Mouse (Mus musculus) forebrain, embryonic 12.5 days (tissue): ENCODE measurements around the gene 4933411K16Rik. TPM values are rescaled to one million over a fixed set of nuclear protein-coding genes. Genes with fewer than 3 reads are reported as not detected.

Experiments
- ATAC-seq: fragments of 200-750 bp; cut with Nextera tagmentation; 2 replicates; pipeline ENCODE4 v1.8.0; 2017; ENCODE audit warnings: moderate TSS enrichment; ENCODE audit not compliant: low FRiP score
- H3K27ac ChIP-seq: fragments of 300-500 bp; sonication (generic); 2 replicates; pipeline ENCODE4 v1.5.1; 2016; ENCODE audit warnings: mild to moderate bottlenecking
- H3K27me3 ChIP-seq: fragments of 300-500 bp; sonication (generic); 2 replicates; pipeline ENCODE4 v1.6.1; 2016; ENCODE audit warnings: mild to moderate bottlenecking
- H3K36me3 ChIP-seq: fragments of 300-500 bp; sonication (generic); replicated peaks from 2 replicates; pipeline ENCODE4 v1.6.1; 2016; ENCODE audit warnings: mild to moderate bottlenecking
- H3K4me1 ChIP-seq: fragments of 300-500 bp; sonication (generic); 2 replicates; pipeline ENCODE4 v1.6.1; 2016
- H3K4me2 ChIP-seq: fragments of 300-500 bp; sonication (generic); 2 replicates; pipeline ENCODE4 v1.6.1; 2016; ENCODE audit warnings: mild to moderate bottlenecking, moderate library complexity
- H3K4me3 ChIP-seq: fragments of 300-500 bp; sonication (generic); replicated peaks from 2 replicates; pipeline ENCODE4 v1.5.1; 2016; ENCODE audit warnings: mild to moderate bottlenecking
- H3K9ac ChIP-seq: fragments of 300-500 bp; sonication (generic); 2 replicates; pipeline ENCODE4 v1.6.1; 2016; ENCODE audit warnings: mild to moderate bottlenecking
- H3K9me3 ChIP-seq: fragments of 300-500 bp; sonication (generic); 2 replicates; pipeline ENCODE4 v1.6.1; 2016
- WGBS: fragments of 180-500 bp; shearing (Covaris S2); methylation state at CpG from one replicate; pipeline ENCODE4 v1.1.7; 2016; 5-methylcytosine and 5-hydroxymethylcytosine counted together
- polyA plus RNA-seq: library from polyadenylated mRNA; unstranded; fragments of >200 nt; fragmentation: Nextera tagmentation; extraction: Ambion mirVana; gene quantifications from 2 replicates; pipeline ENCODE4 v1.2.1, GENCODE M21; 2016

4933411K16Rik gene
- polyA plus RNA-seq, result 0.14 TPM in 2 replicates

GRCm38 (mm10) chr19:42051948-42052347 is at the start of gene 4933411K16Rik:
Gene 4933411K16Rik (plus strand): TSS chr19:42052248.
- Histone ChIP-seq H3K27me3 (no peaks in the 10 kb centered on the region), H3K27ac (no peak within 1 kb of the TSS)

GRCm38 (mm10) chr19:42004258-42004657 is 47.8 kb upstream of the 4933411K16Rik start:
- Histone ChIP-seq H3K4me2 (no peak overlapping the region), H3K9me3 (no peaks in the 10 kb centered on the region), H3K36me3 (no peaks in the 10 kb centered on the region), H3K4me1 (no peaks in the 10 kb centered on the region), H3K27ac (no peak overlapping the region), H3K27me3 (no peaks in the 10 kb centered on the region), H3K9ac (no peak overlapping the region), H3K4me3 (no peak overlapping the region)
- ATAC-seq, result no peak
- WGBS, result 85% methylated on average over 6 of the region's 6 CpGs

More at GRCm38 (mm10) chr19:42051948-42052347, at the start of gene 4933411K16Rik:
- Histone ChIP-seq H3K36me3 (no peaks in the 10 kb centered on the region), H3K4me1 (no peaks in the 10 kb centered on the region), H3K4me3 (no peak within 1 kb of the TSS), H3K4me2 (no peak within 1 kb of the TSS), H3K9me3 (no peaks in the 10 kb centered on the region), H3K9ac (no peak within 1 kb of the TSS)
- 78% methylated on average over 4 of the region's 4 CpGs for WGBS
- no peak for ATAC-seq

- no peak overlapping the region for H3K4me3 ChIP-seq
- H3K9me3 ChIP-seq, result no peaks in the 10 kb centered on the region
- 75% methylated on average over 3 of the region's 3 CpGs for WGBS
- ATAC-seq, result no peak
- H3K9ac ChIP-seq, result no peak overlapping the region
- no peak overlapping the region for H3K4me2 ChIP-seq
- no peaks in the 10 kb centered on the region for H3K4me1 ChIP-seq
- no peaks in the 10 kb centered on the region for H3K36me3 ChIP-seq
- no peak overlapping the region for H3K27ac ChIP-seq
- H3K27me3 ChIP-seq, result no peaks in the 10 kb centered on the region
These were observed 46.4 kb upstream of the 4933411K16Rik start for GRCm38 (mm10) chr19:42005616-42006015.

GRCm38 (mm10) chr19:42006568-42006967 is 45.5 kb upstream of the 4933411K16Rik start:
- no peaks in the 10 kb centered on the region for H3K27me3 ChIP-seq
- no peaks in the 10 kb centered on the region for H3K4me1 ChIP-seq
- H3K4me3 ChIP-seq, result no peak overlapping the region
- no peak overlapping the region for H3K4me2 ChIP-seq
- no peaks in the 10 kb centered on the region for H3K9me3 ChIP-seq
- ATAC-seq, result no peak
- H3K9ac ChIP-seq, result no peak overlapping the region
- H3K27ac ChIP-seq, result no peak overlapping the region
- WGBS, result 76% methylated on average over 8 of the region's 8 CpGs
- H3K36me3 ChIP-seq, result no peaks in the 10 kb centered on the region

GRCm38 (mm10) chr19:42008586-42008985 is 43.5 kb upstream of the 4933411K16Rik start:
- 64% methylated on average over 3 of the region's 3 CpGs for WGBS
- Histone ChIP-seq H3K27ac (no peak overlapping the region), H3K27me3 (no peaks in the 10 kb centered on the region), H3K4me3 (no peak overlapping the region), H3K4me2 (no peak overlapping the region), H3K9ac (no peak overlapping the region), H3K9me3 (no peaks in the 10 kb centered on the region), H3K4me1 (no peaks in the 10 kb centered on the region), H3K36me3 (no peaks in the 10 kb centered on the region)
- no peak for ATAC-seq

- no peaks in the 10 kb centered on the region for H3K4me1 ChIP-seq
- no peak overlapping the region for H3K9ac ChIP-seq
- WGBS, result 74% methylated on average over 7 of the region's 7 CpGs
- no peaks in the 10 kb centered on the region for H3K36me3 ChIP-seq
- H3K27me3 ChIP-seq, result no peaks in the 10 kb centered on the region
- no peak overlapping the region for H3K4me2 ChIP-seq
- H3K4me3 ChIP-seq, result no peak overlapping the region
- H3K27ac ChIP-seq, result no peak overlapping the region
- no peaks in the 10 kb centered on the region for H3K9me3 ChIP-seq
- no peak for ATAC-seq
These were observed 43.0 kb upstream of the 4933411K16Rik start for GRCm38 (mm10) chr19:42009067-42009466.

GRCm38 (mm10) chr19:42010436-42010835 is 41.6 kb upstream of the 4933411K16Rik start:
- Histone ChIP-seq H3K4me2 (no peak overlapping the region), H3K36me3 (no peaks in the 10 kb centered on the region), H3K4me3 (no peak overlapping the region), H3K27ac (no peak overlapping the region), H3K9me3 (no peaks in the 10 kb centered on the region), H3K27me3 (no peaks in the 10 kb centered on the region), H3K9ac (no peak overlapping the region), H3K4me1 (no peaks in the 10 kb centered on the region)
- 71% methylated on average over 4 of the region's 4 CpGs for WGBS
- no peak for ATAC-seq

- no peaks in the 10 kb centered on the region for H3K36me3 ChIP-seq
- WGBS, result 82% methylated on average over 7 of the region's 7 CpGs
- no peak overlapping the region for H3K27ac ChIP-seq
- no peak overlapping the region for H3K4me2 ChIP-seq
- H3K4me3 ChIP-seq, result no peak overlapping the region
- H3K27me3 ChIP-seq, result no peaks in the 10 kb centered on the region
- ATAC-seq, result no peak
- H3K4me1 ChIP-seq, result peaks cover under 1% of the 10 kb centered on the region; the same call in 1 of the 2 replicates
- no peaks in the 10 kb centered on the region for H3K9me3 ChIP-seq
- no peak overlapping the region for H3K9ac ChIP-seq
These were observed 40.9 kb upstream of the 4933411K16Rik start for GRCm38 (mm10) chr19:42011123-42011522.

- Histone ChIP-seq H3K4me3 (no peak overlapping the region), H3K27ac (no peak overlapping the region), H3K27me3 (no peaks in the 10 kb centered on the region), H3K4me2 (no peak overlapping the region), H3K9me3 (no peaks in the 10 kb centered on the region), H3K36me3 (no peaks in the 10 kb centered on the region), H3K4me1 (peaks cover 10% of the 10 kb centered on the region), H3K9ac (no peak overlapping the region)
- WGBS, result 77% methylated on average over 3 of the region's 3 CpGs
- no peak for ATAC-seq
These were observed 37.7 kb upstream of the 4933411K16Rik start for GRCm38 (mm10) chr19:42014231-42014825.

GRCm38 (mm10) chr19:42015001-42015400 is 37.0 kb upstream of the 4933411K16Rik start:
- 80% methylated on average over 6 of the region's 6 CpGs for WGBS
- Histone ChIP-seq H3K4me3 (no peak overlapping the region), H3K36me3 (no peaks in the 10 kb centered on the region), H3K4me2 (no peak overlapping the region), H3K4me1 (peaks cover 10% of the 10 kb centered on the region), H3K27ac (no peak overlapping the region), H3K9me3 (no peaks in the 10 kb centered on the region), H3K9ac (no peak overlapping the region), H3K27me3 (no peaks in the 10 kb centered on the region)
- no peak for ATAC-seq

GRCm38 (mm10) chr19:42016251-42016650 is 35.8 kb upstream of the 4933411K16Rik start:
- H3K9me3 ChIP-seq, result no peaks in the 10 kb centered on the region
- no peak overlapping the region for H3K9ac ChIP-seq
- no peaks in the 10 kb centered on the region for H3K27me3 ChIP-seq
- no peak for ATAC-seq
- no peaks in the 10 kb centered on the region for H3K36me3 ChIP-seq
- 67% methylated on average over 4 of the region's 4 CpGs for WGBS
- H3K4me2 ChIP-seq, result no peak overlapping the region
- peaks cover 10% of the 10 kb centered on the region for H3K4me1 ChIP-seq
- H3K4me3 ChIP-seq, result no peak overlapping the region
- no peak overlapping the region for H3K27ac ChIP-seq

- H3K9ac ChIP-seq, result no peak overlapping the region
- H3K4me1 ChIP-seq, result peaks cover 10% of the 10 kb centered on the region
- 53% methylated on average over 5 of the region's 5 CpGs for WGBS
- no peaks in the 10 kb centered on the region for H3K27me3 ChIP-seq
- no peak overlapping the region for H3K4me2 ChIP-seq
- no peak for ATAC-seq
- peak overlapping the region; percentile 27 for H3K27ac ChIP-seq
- no peaks in the 10 kb centered on the region for H3K36me3 ChIP-seq
- no peak overlapping the region for H3K4me3 ChIP-seq
- no peaks in the 10 kb centered on the region for H3K9me3 ChIP-seq
These were observed 35.2 kb upstream of the 4933411K16Rik start for GRCm38 (mm10) chr19:42016840-42017239.
